ENCODE assay signal across 23 mouse cellular contexts in the genomic region with DNA sequence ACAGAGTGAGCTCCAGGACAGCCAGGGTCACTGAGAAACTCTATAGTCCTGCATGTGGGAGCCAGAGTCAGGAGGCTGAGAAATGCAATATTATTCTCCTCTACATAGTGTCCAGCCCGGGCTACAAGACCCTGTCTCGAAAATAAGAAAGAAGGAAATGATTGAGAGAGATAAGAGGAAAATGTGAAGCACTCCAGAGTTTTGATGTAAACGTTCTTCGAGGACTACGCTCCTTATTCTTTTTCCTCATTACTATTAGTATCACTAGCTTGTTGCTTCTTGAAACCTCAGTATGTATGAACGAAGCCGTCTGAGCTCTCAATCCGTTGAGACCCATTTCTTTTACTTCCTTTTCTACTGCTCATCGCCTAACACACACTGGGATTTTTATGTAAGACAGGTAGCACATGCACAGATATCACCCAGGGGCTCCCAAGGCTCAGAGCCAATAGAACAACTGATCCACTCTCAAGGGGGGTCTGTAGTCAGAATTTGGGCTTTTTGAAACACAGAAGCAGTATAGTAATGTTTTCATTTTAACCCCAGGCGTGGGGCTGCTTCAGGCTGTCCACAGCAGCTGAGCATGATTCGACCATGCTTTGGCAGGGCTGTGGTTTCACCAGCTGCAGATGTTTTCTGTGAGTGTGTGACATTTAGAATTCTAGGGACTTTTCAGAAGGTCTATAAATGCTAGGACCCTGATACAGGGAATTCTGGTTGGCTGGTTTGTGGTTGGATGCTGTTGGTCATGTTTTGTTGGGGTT. TPM values are rescaled to one million over a fixed set of nuclear protein-coding genes. Genes with fewer than 3 reads are reported as not detected.
"Had no signal": no experiment of that assay in that cellular context is flagged by ENCODE, and none has a peak within 500 bp of the region (broad histone marks: within the 10 kb centered on the region; RNA-seq: fewer than 3 reads in every experiment).

No protein-coding gene starts in this region.

- H3K36me3 ChIP-seq: lung, embryonic 15.5 days; midbrain, embryonic 12.5 days; midbrain, embryonic 15.5 days; neural tube, embryonic 12.5 days; neural tube, embryonic 15.5 days; stomach, embryonic 15.5 days had no signal

- DNase-seq: kidney, adult 18-20 months; kidney, adult 9 months; layer of hippocampus, adult 9-11 months; liver; lung, adult 18-20 months; lung, postnatal 10 days; lung, postnatal 36 days; right cerebral cortex, adult 18-20 months; right cerebral cortex, postnatal 14 days; right cerebral cortex, postnatal 4 days had no signal

- H3K27me3 ChIP-seq: liver, embryonic 12.5 days; lung, embryonic 15.5 days; midbrain, embryonic 12.5 days; midbrain, embryonic 15.5 days; neural tube, embryonic 12.5 days; stomach, embryonic 15.5 days had no signal

RNA-seq across cellular contexts. Expression of a gene that starts 2.0 kb away (rescaled TPM):
- total RNA-seq: layer of hippocampus, adult 2 months; layer of hippocampus, postnatal 25 days; left cerebral cortex, adult 18-20 months; left cerebral cortex, postnatal 25 days had no signal
- polyA plus RNA-seq: kidney, embryonic 16.5 days; limb, embryonic 10.5 days; midbrain, embryonic 12.5 days; midbrain, embryonic 15.5 days; neural tube, embryonic 15.5 days had no signal
